Mouse (Mus musculus): ENCODE results near the gene Cpne4.

The Cpne4 gene

DNA sequence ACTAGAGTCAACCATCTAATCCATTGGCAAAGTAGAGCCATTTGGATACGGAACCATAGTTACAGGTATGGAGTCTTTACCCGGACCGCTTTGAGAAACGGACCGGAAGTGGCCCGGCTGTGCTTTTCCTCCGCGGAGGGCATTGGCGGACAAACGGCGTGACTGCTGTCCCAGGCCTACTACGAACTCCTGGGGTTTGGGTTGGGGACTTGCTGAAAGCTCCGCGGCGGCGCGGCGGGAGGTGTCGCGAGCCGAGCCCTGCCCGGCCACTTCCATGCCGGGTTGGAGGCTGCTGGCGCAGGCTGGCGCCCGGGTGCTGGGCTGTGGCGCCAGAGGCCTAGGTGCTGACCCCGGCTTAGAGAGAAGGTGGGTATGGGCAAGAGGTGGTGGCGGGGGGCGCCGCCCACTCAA lies 506.1 kb downstream of the Cpne4 start, which contains the start of gene Mrpl3:
TSS of gene Mrpl3 (plus strand) at position 93 of the 411 bp plus-strand sequence.
- DNase-seq: peak; percentile 79

DNA sequence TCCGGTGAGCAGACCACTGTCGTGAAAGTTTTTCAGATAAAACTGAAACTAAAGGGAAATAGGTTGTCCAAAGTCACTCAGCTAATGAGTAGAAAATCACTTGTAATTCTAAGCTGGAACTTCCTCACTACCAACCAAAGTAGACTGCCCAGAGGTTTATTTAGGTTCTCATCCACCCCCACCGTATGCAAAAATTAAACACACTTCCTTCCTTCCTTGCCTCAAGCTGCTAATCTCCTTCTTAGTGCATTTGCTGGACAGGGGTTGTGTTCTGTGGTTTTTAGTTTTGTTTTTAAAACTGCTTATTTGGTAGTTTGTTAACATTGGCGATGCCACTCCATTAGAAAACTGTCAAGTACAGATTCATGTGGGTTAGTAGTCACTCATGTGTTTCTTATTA lies 506.7 kb downstream of the Cpne4 start:
- DNase-seq: no peak

DNA sequence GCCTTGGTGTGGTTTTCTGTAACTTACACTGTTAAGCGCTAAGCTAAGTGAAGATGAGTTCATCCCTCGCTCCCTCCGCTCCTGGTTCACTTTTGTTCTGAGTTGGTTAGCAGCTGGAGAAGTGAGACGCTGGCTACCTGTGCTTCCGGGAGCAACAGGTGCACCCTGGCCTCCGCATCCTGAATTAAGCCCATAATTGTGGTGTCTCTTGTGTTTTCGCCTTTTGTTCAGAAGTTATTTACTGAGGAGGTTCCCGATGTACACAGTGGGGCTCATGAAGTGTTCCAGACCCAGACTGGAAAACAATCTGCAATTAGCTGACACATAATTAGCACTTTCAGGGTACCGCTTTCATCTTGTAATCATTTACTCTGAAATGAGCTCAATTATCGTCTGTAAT lies 522.0 kb downstream of the Cpne4 start:
- no peak for DNase-seq

DNA sequence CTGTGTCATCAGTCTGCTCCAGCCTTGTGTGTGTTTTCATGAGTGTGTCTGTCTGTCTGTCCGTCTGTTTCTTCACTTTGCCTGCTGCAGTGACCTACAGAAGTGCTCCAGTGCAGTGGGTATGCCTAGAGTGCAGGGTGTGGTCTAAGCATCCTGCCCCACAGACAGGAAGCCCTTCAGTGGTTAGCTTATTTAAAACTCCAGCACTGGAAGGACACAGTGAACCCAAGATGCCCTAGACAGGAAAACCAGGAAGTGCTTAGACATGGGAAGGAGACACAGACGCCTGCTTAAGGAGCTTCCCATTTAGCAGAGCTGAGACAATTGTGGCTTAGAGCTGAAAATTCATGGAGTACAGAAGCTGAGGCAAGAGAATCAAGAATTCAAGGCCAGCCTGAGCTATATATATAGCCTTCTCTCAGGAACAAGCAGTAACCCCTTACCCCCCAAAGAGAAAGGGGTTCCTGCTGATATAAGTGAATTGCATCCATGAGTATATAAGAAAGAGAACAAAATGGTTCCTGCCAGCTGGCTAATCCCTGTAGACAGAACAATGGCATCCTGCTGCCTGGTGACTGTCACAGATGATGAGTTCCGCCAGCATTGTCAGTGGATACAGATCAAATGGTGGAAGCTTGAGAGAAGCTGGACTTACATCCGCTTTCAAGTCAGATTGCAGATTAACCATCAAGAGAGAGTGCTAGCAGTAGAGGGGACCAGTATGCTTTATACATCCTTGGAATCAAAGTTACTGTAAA lies 526.1 kb downstream of the Cpne4 start:
- no peak for DNase-seq

DNA sequence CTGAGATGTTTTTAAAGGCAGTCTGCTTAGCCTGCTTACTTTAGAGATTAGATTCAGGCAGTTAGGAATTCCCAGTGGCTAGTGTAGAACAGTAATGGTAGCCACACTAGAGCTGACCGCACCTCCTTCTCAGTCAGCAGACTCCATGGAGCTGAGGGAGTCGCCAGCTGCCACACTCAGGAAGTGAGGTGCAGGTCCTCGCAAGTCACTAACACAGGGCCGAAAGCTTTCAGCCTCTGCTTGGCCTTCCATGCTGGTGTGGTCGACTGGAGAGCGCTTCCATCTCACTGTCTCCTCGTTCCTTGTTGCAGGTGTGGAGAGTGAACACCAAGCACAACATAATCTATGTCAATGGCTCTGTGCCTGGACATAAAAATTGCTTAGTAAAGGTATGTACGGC lies 527.8 kb downstream of the Cpne4 start:
- no peak for DNase-seq

DNA sequence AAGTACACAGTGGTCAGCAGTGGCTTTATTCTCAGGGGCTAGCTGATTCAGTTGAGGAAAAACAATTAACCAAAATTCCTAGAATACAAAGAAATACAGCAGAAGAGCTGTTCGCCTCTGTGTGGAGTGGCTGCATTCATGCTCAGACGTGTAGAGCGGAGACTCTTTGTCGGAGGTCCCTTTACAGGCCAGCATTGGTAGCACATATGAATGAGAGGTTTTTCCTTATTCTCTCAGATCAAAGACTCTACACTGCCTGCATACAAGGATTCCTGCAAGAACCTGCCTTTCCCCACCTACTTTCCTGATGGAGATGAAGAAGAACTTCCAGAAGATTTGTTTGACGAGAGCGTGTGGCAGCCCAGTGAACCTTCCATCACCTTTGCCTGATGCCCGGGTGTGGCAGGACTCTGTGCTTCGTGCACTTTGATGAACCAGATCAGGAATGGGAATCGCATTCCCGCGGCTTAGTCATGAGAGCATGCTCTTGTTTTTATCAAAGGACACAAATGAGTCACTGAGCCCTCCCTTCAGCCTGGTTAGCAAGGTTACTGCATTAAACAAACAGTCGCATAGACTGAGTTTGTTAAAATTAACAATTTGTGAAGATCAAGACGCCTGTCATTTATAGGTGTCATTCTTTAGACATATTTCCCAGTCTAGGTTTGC lies 529.8 kb downstream of the Cpne4 start:
- DNase-seq: no peak

DNA sequence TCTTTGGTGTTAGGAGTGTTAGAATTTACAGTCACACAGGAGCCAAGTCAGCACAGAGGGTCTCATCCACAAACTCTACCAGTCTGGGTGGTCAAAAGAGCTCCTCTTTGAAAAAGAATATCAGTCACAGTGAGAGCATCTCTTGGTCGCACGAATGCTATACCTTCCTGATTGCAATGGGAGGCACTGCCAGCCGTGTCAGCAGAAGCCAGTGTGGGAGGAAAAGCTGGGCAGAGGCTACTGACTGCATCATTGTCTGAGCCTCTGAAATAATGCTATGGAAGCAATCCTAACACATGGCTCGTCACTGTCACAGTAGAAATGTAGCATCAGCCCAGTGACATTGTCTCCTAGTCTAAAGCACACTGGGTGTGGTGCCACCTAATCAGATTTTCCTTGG lies 531.4 kb downstream of the Cpne4 start:
- no peak for DNase-seq

DNA sequence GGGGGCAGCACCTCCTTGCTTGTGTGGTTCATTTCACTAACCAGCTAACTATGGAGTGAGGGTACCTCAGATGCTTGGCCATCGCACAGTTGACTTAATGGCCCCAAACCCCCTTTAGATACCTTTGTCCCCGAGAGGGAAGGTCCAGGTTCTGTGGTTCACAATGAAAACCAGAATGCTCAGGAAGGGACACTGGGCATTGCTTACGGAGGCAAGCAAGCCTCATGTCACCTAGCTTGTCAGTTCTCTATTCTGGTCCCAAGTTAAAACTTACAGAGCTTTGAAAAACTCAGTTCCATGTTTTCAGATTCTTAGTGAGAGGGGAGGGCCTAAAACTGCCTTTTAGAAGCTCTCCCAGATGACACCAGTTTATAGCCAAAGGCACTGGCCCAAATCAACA lies 533.2 kb downstream of the Cpne4 start:
- DNase-seq: no peak
